Mouse (Mus musculus) E14TG2a.4 (cell line): ENCODE results near the gene Gclc.

Experiments
- H3K27me3 ChIP-seq: 2 replicates; pipeline ENCODE4 v1.6.1; 2014; ENCODE audit warnings: low read length, control low read depth; ENCODE audit not compliant: insufficient read depth
- H3K36me3 ChIP-seq: 2 replicates; pipeline ENCODE4 v1.6.1; 2014; ENCODE audit warnings: low read length, control low read depth; ENCODE audit not compliant: insufficient read depth
- H3K4me1 ChIP-seq: replicated peaks from 2 replicates; pipeline ENCODE4 v1.6.1; 2014; ENCODE audit warnings: low read depth, low read length, control low read depth
- H3K4me3 ChIP-seq: replicated peaks from 2 replicates; pipeline ENCODE4 v1.5.1; 2014; ENCODE audit warnings: mild to moderate bottlenecking, low read length
- H3K9me3 ChIP-seq: 2 replicates; pipeline ENCODE4 v1.6.1; 2014; ENCODE audit warnings: low read length, control low read depth
- CTCF ChIP-seq: conservative IDR thresholded peaks from 2 replicates; pipeline ENCODE4 v1.5.1; 2014; ENCODE audit warnings: low read length
- NANOG ChIP-seq: IDR thresholded peaks from 2 replicates; pipeline ENCODE4 v1.6.1; 2014; ENCODE audit warnings: borderline replicate concordance, low read length, mixed read lengths
- POU5F1 ChIP-seq: IDR thresholded peaks from 2 replicates; pipeline ENCODE4 v1.6.1; 2014; ENCODE audit warnings: low read length, borderline replicate concordance

The Gclc gene

GRCm38 (mm10) chr9:77716009-77716408 lies 38.3 kb upstream of the Gclc start:
- Histone ChIP-seq H3K4me3 (no peak overlapping the region), H3K9me3 (no peaks in the 10 kb centered on the region), H3K4me1 (no peaks in the 10 kb centered on the region), H3K36me3 (no peaks in the 10 kb centered on the region), H3K27me3 (0 out of 2 replicates have a peak, but pooled peaks cover under 1% of the 10 kb centered on the region)
- TF ChIP-seq CTCF (no peak), POU5F1 (no peak), NANOG (no peak)

GRCm38 (mm10) chr9:77717831-77718435 lies 36.4 kb upstream of the Gclc start:
- no peaks in the 10 kb centered on the region for H3K4me1 ChIP-seq
- no peak overlapping the region for H3K4me3 ChIP-seq
- TF ChIP-seq NANOG (no peak), POU5F1 (no peak)
- no peaks in the 10 kb centered on the region for H3K36me3 ChIP-seq
- 0 out of 2 replicates have a peak, but pooled peaks cover 4% of the 10 kb centered on the region for H3K27me3 ChIP-seq
- no peaks in the 10 kb centered on the region for H3K9me3 ChIP-seq

DNA sequence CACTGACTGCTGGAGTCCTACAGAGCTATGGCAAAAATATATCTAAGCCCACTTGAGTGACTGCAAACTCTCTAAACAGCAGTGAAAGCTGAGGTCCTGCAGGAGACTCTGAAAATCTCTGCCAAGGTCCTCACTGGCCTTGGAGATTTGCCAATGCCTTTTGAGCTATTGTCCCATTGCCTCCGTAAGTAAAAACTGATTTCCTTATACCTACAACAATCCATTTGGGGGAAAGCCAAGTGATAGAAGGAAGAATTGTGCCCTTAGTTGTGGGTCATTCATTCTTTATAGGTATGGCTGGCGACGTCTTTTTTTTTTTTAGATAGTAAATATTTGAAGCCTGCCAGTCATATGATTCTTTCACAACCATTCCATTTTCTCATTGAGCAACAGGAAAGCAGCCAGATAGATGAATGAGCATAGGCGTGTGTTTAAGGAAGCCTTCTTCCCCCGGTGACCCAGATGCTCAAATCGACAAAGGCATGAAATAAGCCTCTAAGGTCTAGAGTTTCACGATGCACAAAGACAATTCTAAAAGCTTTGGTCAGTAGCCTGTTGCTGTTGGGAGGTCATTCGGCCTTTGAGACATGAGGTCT lies 35.4 kb upstream of the Gclc start:
- 0 out of 2 replicates have a peak, but pooled peaks cover 4% of the 10 kb centered on the region for H3K27me3 ChIP-seq
- no peaks in the 10 kb centered on the region for H3K36me3 ChIP-seq
- H3K4me1 ChIP-seq, result no peaks in the 10 kb centered on the region
- H3K4me3 ChIP-seq, result no peak overlapping the region
- no peak for TF ChIP-seq POU5F1
- TF ChIP-seq CTCF, result no peak
- no peak for TF ChIP-seq NANOG
- no peaks in the 10 kb centered on the region for H3K9me3 ChIP-seq

DNA sequence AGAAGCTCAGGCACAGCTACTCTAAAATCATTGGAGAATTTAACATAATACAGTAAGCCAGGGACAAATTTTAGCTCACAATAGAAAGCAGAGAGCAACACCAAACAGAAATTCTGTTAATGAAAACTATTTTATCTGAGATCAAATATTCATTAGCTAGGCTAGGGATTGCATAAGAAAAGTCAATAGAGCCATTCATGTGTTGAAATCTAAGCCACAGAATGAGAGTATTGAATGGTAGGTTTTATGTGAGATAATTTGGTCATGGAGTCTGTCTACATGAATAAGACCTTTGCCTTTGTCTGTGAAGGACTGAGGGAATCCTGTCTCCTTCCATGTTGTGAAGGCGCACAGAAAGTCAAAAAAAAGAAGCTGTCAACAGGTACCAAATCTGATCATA lies 34.7 kb upstream of the Gclc start:
- Histone ChIP-seq H3K36me3 (no peaks in the 10 kb centered on the region), H3K27me3 (0 out of 2 replicates have a peak, but pooled peaks cover 4% of the 10 kb centered on the region), H3K4me3 (no peak overlapping the region), H3K9me3 (no peaks in the 10 kb centered on the region), H3K4me1 (no peaks in the 10 kb centered on the region)
- TF ChIP-seq POU5F1 (no peak), NANOG (no peak), CTCF (no peak)

DNA sequence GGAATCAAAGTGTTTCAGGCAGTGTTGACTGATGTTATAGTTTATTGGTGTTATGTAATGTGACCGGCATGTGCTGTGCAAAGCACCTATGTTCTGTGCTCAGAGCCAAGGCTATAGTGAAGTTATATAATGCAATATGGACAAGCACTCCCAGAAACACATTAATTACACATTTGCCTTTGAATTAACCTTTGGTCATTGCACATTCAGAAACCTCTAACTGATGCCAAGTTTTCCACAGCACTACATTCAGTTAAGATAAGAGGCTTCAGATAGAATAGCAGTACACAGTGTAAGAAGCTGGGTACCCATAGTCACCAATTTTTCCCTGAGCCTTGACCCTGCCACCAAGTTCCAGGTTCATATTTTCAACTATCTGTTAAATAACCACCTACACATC lies 32.0 kb upstream of the Gclc start:
- no peaks in the 10 kb centered on the region for H3K9me3 ChIP-seq
- TF ChIP-seq CTCF, result no peak
- 0 out of 2 replicates have a peak, but pooled peaks cover 4% of the 10 kb centered on the region for H3K27me3 ChIP-seq
- no peaks in the 10 kb centered on the region for H3K36me3 ChIP-seq
- H3K4me3 ChIP-seq, result no peak overlapping the region
- no peaks in the 10 kb centered on the region for H3K4me1 ChIP-seq

- no peak overlapping the region for H3K4me3 ChIP-seq
- peaks cover under 1% of the 10 kb centered on the region; the same call in 1 of the 2 replicates for H3K4me1 ChIP-seq
- H3K27me3 ChIP-seq, result 0 out of 2 replicates have a peak, but pooled peaks cover 4% of the 10 kb centered on the region
- no peaks in the 10 kb centered on the region for H3K9me3 ChIP-seq
- H3K36me3 ChIP-seq, result no peaks in the 10 kb centered on the region
- TF ChIP-seq POU5F1, result no peak
- TF ChIP-seq CTCF, result no peak
- no peak for TF ChIP-seq NANOG
Observed at GRCm38 (mm10) chr9:77724216-77724615, 30.1 kb upstream of the Gclc start.

DNA sequence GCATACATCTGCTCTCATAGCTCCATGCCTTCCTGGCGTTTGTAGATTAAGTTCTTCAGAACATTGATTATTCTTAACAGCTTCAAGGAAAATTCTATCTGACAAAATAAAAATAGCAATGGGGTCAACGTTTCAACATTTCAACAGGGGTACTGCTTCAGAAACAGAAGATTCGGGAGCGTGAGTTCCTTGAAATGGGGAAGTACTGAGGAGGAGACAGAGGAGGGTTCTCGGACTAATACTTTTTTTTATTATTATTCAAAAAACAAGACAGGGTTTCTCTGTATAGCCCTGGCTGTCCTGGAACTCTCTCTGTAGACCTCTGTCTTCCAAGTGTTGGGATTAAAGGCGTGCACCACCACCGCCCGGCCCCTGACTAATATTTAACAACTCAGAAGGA lies 28.9 kb upstream of the Gclc start:
- Histone ChIP-seq H3K36me3 (no peaks in the 10 kb centered on the region), H3K4me3 (no peak overlapping the region), H3K27me3 (0 out of 2 replicates have a peak, but pooled peaks cover 4% of the 10 kb centered on the region), H3K4me1 (peaks cover 6% of the 10 kb centered on the region; the same call in 1 of the 2 replicates), H3K9me3 (no peaks in the 10 kb centered on the region)
- TF ChIP-seq NANOG (no peak), CTCF (no peak), POU5F1 (no peak)

DNA sequence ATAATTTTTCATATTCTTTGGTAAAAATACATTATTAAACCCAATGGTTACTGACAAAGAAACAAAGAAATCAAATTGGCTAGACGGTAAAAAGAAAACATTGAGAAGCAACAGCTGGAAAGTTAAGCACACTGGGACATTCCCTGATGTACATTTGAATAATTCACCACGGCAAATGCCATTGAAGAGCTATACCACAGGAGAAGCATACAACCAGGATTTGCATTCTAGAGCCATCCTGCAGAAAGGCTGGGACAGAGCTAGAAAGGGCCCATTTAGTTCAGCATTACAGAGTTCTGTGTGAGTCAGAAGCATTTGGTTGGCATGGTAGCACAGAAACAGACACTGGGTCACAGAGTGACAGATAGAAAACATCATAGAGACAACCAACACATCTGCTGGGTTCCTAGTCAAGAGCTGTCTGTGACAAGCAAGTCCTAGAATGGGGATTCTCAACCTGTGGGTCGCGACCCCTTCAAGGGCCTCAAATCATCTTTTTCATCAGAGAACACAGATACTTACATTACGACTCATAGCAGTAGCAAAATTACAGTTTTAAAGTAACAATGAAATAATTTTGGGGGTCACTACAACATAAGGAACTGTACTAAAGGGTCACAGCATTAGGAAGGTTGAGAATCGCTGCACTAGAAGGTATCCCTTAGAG lies 28.2 kb upstream of the Gclc start:
- Histone ChIP-seq H3K4me1 (peaks cover 6% of the 10 kb centered on the region; the same call in 1 of the 2 replicates), H3K4me3 (no peak overlapping the region), H3K27me3 (0 out of 2 replicates have a peak, but pooled peaks cover 1% of the 10 kb centered on the region), H3K36me3 (no peaks in the 10 kb centered on the region), H3K9me3 (no peaks in the 10 kb centered on the region)
- TF ChIP-seq CTCF (no peak), POU5F1 (no peak), NANOG (no peak)

DNA sequence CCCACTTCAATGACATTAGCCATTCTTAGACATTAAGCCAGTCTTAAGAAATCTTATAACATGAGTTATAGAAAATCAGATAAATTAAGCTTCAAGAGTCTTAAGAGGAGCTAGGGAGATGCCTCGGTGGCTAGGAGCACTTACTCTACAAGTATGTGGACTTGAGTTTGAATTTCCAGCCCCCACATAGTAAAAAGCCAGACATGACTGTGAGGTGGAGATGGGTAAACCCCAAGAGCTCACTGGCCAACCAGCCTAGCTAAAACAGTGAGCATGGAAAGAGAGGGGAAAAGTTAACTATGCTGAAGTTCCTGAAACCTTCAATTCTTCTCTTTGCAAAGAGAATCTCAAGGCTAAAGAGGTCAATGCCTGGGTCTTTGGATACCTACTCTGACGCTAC lies 27.3 kb upstream of the Gclc start:
- no peak for TF ChIP-seq CTCF
- TF ChIP-seq POU5F1, result no peak
- TF ChIP-seq NANOG, result no peak
- no peaks in the 10 kb centered on the region for H3K9me3 ChIP-seq
- H3K4me3 ChIP-seq, result no peak overlapping the region
- no peaks in the 10 kb centered on the region for H3K27me3 ChIP-seq
- H3K36me3 ChIP-seq, result no peaks in the 10 kb centered on the region
- H3K4me1 ChIP-seq, result peaks cover 6% of the 10 kb centered on the region; the same call in 1 of the 2 replicates
